Mouse (Mus musculus) liver, adult 2 months (tissue): ENCODE measurements around the gene Bcar3.

Source experiments
- CTCF ChIP-seq: fragments of 200-500 bp; IDR thresholded peaks from 2 replicates; pipeline ENCODE4 v1.5.1; 2011; ENCODE audit warnings: low read depth, low read length, control low read depth
- POLR2A ChIP-seq: fragments of 200-500 bp; IDR thresholded peaks from 2 replicates; pipeline ENCODE4 v1.6.1; 2011; ENCODE audit warnings: low read length, control low read depth; ENCODE audit not compliant: insufficient read depth; ENCODE audit errors: extremely low read depth

- TF ChIP-seq CTCF: no peak
- no peak for TF ChIP-seq POLR2A
These were observed 205.7 kb downstream of the Bcar3 start for GRCm38 (mm10) chr3:122499647-122500046.
